Mouse (Mus musculus) fibroblast of lung, adult 2 months (primary cell): ENCODE measurements around the gene Sugct.

Experiments
- DNase-seq: peaks from one replicate; pipeline ENCODE4 v3.0.0-alpha.2; 2011; ENCODE audit warnings: low read depth

Gene Sugct

GRCm38 (mm10) chr13:17030761-17031160 lies 664.6 kb downstream of the Sugct start:
- DNase-seq = no peak

- DNase-seq = no peak
These were observed 666.8 kb downstream of the Sugct start for GRCm38 (mm10) chr13:17028595-17028994.

- no peak for DNase-seq
These were observed 667.4 kb downstream of the Sugct start for GRCm38 (mm10) chr13:17027846-17028529.

GRCm38 (mm10) chr13:17027001-17027400 lies 668.4 kb downstream of the Sugct start:
- no peak for DNase-seq

- DNase-seq = no peak
These were observed 698.9 kb downstream of the Sugct start for GRCm38 (mm10) chr13:16996464-16996863.

GRCm38 (mm10) chr13:16995321-16995720 lies 700.0 kb downstream of the Sugct start:
- DNase-seq = no peak

- DNase-seq = no peak
These were observed 717.6 kb downstream of the Sugct start for GRCm38 (mm10) chr13:16977743-16978142.

GRCm38 (mm10) chr13:16971277-16971676 lies 724.1 kb downstream of the Sugct start:
- DNase-seq = no peak

- no peak for DNase-seq
These were observed 726.4 kb downstream of the Sugct start for GRCm38 (mm10) chr13:16968995-16969394.

- no peak for DNase-seq
These were observed 730.4 kb downstream of the Sugct start for GRCm38 (mm10) chr13:16964823-16965475.

GRCm38 (mm10) chr13:16952045-16952444 lies 743.3 kb downstream of the Sugct start:
- DNase-seq = no peak

GRCm38 (mm10) chr13:16939466-16939811 lies 755.9 kb downstream of the Sugct start:
- no peak for DNase-seq

- no peak for DNase-seq
These were observed 756.5 kb downstream of the Sugct start for GRCm38 (mm10) chr13:16938552-16939465.

GRCm38 (mm10) chr13:16937422-16938202 lies 757.7 kb downstream of the Sugct start:
- DNase-seq = peak; percentile 27

- DNase-seq = no peak
These were observed 760.3 kb downstream of the Sugct start for GRCm38 (mm10) chr13:16935029-16935428.

GRCm38 (mm10) chr13:16933600-16933999 lies 761.8 kb downstream of the Sugct start:
- DNase-seq = no peak

GRCm38 (mm10) chr13:16921305-16921704 lies 774.0 kb downstream of the Sugct start:
- no peak for DNase-seq

- peak; percentile 22 for DNase-seq
These were observed 779.7 kb downstream of the Sugct start for GRCm38 (mm10) chr13:16915697-16916096.

GRCm38 (mm10) chr13:16912214-16912613 lies 783.1 kb downstream of the Sugct start:
- DNase-seq = no peak

- no peak for DNase-seq
These were observed 788.4 kb downstream of the Sugct start for GRCm38 (mm10) chr13:16906974-16907373.

GRCm38 (mm10) chr13:16901424-16901823 lies 793.9 kb downstream of the Sugct start:
- no peak for DNase-seq
